Mouse (Mus musculus): ENCODE data around the gene Morn5.

The Morn5 gene

GRCm38 (mm10) chr2:36071660-36072305 is 22.5 kb downstream of the Morn5 start:
- no peak for DNase-seq (ENCODE audit: low spot score)

- DNase-seq (ENCODE audit: low spot score), result no peak
These were observed 24.5 kb downstream of the Morn5 start for GRCm38 (mm10) chr2:36073781-36074180.

- DNase-seq (ENCODE audit: low spot score), result no peak
These were observed 26.0 kb downstream of the Morn5 start for GRCm38 (mm10) chr2:36075210-36075609.

- no peak for DNase-seq (ENCODE audit: low spot score)
These were observed 28.0 kb downstream of the Morn5 start for GRCm38 (mm10) chr2:36077160-36077761.

- no peak for DNase-seq (ENCODE audit: low spot score)
These were observed 32.2 kb downstream of the Morn5 start for GRCm38 (mm10) chr2:36081446-36081845.

GRCm38 (mm10) chr2:36082802-36083580 is 33.7 kb downstream of the Morn5 start:
- no peak for DNase-seq (ENCODE audit: low spot score)

- DNase-seq (ENCODE audit: low spot score), result no peak
These were observed 35.8 kb downstream of the Morn5 start for GRCm38 (mm10) chr2:36085041-36085440.

GRCm38 (mm10) chr2:36089190-36089589 is 39.9 kb downstream of the Morn5 start:
- no peak for DNase-seq (ENCODE audit: low spot score)

GRCm38 (mm10) chr2:36090853-36091741 is 41.8 kb downstream of the Morn5 start:
- peak; percentile 85 for DNase-seq (ENCODE audit: low spot score)

GRCm38 (mm10) chr2:36092748-36093147 is 43.5 kb downstream of the Morn5 start:
- DNase-seq (ENCODE audit: low spot score), result no peak

GRCm38 (mm10) chr2:36093301-36093700 is 44.0 kb downstream of the Morn5 start:
- no peak for DNase-seq (ENCODE audit: low spot score)

- DNase-seq (ENCODE audit: low spot score), result no peak
These were observed 44.7 kb downstream of the Morn5 start for GRCm38 (mm10) chr2:36093914-36094475.

- DNase-seq (ENCODE audit: low spot score), result no peak
These were observed 48.0 kb downstream of the Morn5 start for GRCm38 (mm10) chr2:36097129-36097815.

GRCm38 (mm10) chr2:36098021-36098420 is 48.8 kb downstream of the Morn5 start:
- DNase-seq (ENCODE audit: low spot score), result no peak

GRCm38 (mm10) chr2:36099739-36100138 is 50.5 kb downstream of the Morn5 start:
- DNase-seq (ENCODE audit: low spot score), result no peak

- no peak for DNase-seq (ENCODE audit: low spot score)
These were observed 52.8 kb downstream of the Morn5 start for GRCm38 (mm10) chr2:36101866-36102558.

GRCm38 (mm10) chr2:36102559-36102946 is 53.3 kb downstream of the Morn5 start:
- DNase-seq (ENCODE audit: low spot score), result no peak

- DNase-seq (ENCODE audit: low spot score), result no peak
These were observed 53.9 kb downstream of the Morn5 start for GRCm38 (mm10) chr2:36103069-36103554.

GRCm38 (mm10) chr2:36103555-36104367 is 54.5 kb downstream of the Morn5 start:
- DNase-seq (ENCODE audit: low spot score), result no peak
